Mouse (Mus musculus) left cerebral cortex, adult 11 months (tissue): ENCODE data around the gene Hoxa5.

Experiments
- DNase-seq: peaks from one replicate; pipeline ENCODE4 v3.0.0; 2022; ENCODE audit warnings: low spot score

Hoxa5 gene

GRCm38 (mm10) chr6:52200073-52200750 is 4.2 kb downstream of the Hoxa5 start:
- no peak for DNase-seq

GRCm38 (mm10) chr6:52197271-52197670 is 7.1 kb downstream of the Hoxa5 start:
- no peak for DNase-seq

- no peak for DNase-seq
Observed at GRCm38 (mm10) chr6:52196811-52197210, 7.6 kb downstream of the Hoxa5 start.

- no peak for DNase-seq
Observed at GRCm38 (mm10) chr6:52194690-52195089, 9.7 kb downstream of the Hoxa5 start.

GRCm38 (mm10) chr6:52191860-52192550 is 12.4 kb downstream of the Hoxa5 start:
- DNase-seq: no peak

- DNase-seq: no peak
Observed at GRCm38 (mm10) chr6:52190906-52191810, 13.2 kb downstream of the Hoxa5 start, which contains the start of gene Hoxa4. Gene Hoxa4 (minus strand): TSS chr6:52191753.

GRCm38 (mm10) chr6:52190410-52190809 is 14.0 kb downstream of the Hoxa5 start:
- no peak for DNase-seq

- no peak for DNase-seq
Observed at GRCm38 (mm10) chr6:52189909-52190308, 14.5 kb downstream of the Hoxa5 start.

- no peak for DNase-seq
Observed at GRCm38 (mm10) chr6:52189172-52189591, 15.2 kb downstream of the Hoxa5 start.

- DNase-seq: no peak
Observed at GRCm38 (mm10) chr6:52186500-52186899, 17.9 kb downstream of the Hoxa5 start.

GRCm38 (mm10) chr6:52185834-52186233 is 18.6 kb downstream of the Hoxa5 start:
- DNase-seq: no peak

- DNase-seq: no peak
Observed at GRCm38 (mm10) chr6:52185222-52185621, 19.2 kb downstream of the Hoxa5 start.

GRCm38 (mm10) chr6:52184668-52185067 is 19.7 kb downstream of the Hoxa5 start:
- DNase-seq: no peak

GRCm38 (mm10) chr6:52183311-52184080 is 20.9 kb downstream of the Hoxa5 start:
- no peak for DNase-seq

- DNase-seq: no peak
Observed at GRCm38 (mm10) chr6:52182793-52183192, 21.6 kb downstream of the Hoxa5 start.

- no peak for DNase-seq
Observed at GRCm38 (mm10) chr6:52182030-52182429, 22.4 kb downstream of the Hoxa5 start.

- no peak for DNase-seq
Observed at GRCm38 (mm10) chr6:52180726-52181125, 23.7 kb downstream of the Hoxa5 start.

- DNase-seq: no peak
Observed at GRCm38 (mm10) chr6:52180213-52180710, 24.1 kb downstream of the Hoxa5 start.

GRCm38 (mm10) chr6:52179690-52180089 is 24.7 kb downstream of the Hoxa5 start:
- no peak for DNase-seq

GRCm38 (mm10) chr6:52178918-52179665 is 25.3 kb downstream of the Hoxa5 start:
- DNase-seq: no peak

GRCm38 (mm10) chr6:52177806-52178205 is 26.6 kb downstream of the Hoxa5 start:
- DNase-seq: no peak
